Mouse (Mus musculus) right cerebral cortex, postnatal 4 days (tissue): ENCODE results near the gene Rsph14.

Source experiments
- DNase-seq: peaks from one replicate; pipeline ENCODE4 v3.0.0-alpha.2; 2022

Rsph14 gene

DNA sequence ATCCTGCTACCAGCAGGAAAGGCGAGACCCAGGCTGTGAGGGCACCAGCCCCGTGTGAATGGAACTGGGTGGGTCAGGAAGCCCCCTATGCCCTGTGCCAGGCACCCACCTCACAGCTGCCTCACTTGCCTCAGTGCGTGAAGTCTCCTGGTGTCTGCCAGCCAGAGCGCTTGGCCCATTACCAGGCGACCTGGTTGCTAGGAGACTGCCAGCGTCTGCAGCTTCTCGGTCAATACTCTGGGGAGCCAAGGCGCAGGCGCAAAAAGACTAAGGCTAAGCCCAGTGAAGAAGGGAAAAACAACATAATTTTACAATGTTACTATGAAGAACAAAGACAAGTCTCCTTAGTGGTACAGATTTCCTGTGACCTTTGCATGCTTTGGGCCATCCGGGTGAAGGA is at the start of gene Rsph14:
Rsph14 (minus strand) TSS at position 192 of the 400 bp plus-strand sequence.
- DNase-seq = peak; percentile 88

DNA sequence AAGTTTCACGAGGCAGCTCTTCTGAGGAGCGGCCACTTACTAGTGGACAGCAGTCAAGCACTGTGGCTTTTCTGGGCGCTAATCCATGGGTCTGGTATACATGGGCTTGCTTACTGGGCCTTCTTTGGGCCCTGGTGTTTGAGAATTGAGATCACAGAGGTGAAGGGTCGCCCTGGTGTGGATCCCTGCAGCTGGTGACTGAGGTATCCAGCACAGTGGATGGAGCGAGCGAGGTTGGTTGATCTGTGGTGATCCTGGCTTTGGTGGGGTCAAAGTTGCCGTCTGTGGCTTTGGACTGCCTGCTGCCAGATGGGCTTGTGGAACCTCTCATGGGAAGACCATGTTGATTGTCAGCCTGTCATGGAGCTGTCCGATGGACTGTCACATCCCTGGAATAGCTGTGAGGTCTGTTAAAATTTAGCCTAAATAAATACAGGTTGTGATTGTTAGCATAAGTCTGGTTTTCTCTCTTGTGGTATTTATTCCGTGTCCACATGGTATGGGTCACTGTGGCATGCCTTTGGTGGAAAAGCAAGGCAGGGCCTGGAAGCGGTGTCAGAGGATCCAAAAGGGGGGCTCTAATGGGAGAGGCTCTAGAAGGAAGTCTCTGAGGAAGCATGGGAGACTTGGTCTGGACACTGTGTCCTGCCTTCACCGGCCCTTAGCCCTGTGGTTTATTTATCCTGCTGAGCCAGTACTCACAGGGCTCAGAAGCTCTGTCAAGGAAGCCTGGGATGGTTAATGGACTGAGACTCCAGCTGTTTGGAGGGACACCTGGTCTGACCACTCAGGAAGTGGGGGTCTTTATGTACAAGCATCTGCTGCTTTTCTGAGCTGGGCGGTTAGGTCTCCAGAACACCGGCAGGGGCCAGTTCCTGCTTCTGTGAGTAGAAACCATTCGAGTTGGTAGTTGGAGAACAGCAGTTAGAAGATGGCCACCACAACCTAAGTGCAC is 46.1 kb upstream of the Rsph14 start:
- no peak for DNase-seq

- no peak for DNase-seq
These were observed 43.3 kb upstream of the Rsph14 start for GRCm38 (mm10) chr10:75075665-75076064.

GRCm38 (mm10) chr10:75070281-75070976 is 38.0 kb upstream of the Rsph14 start:
- DNase-seq = no peak

GRCm38 (mm10) chr10:75068624-75069328 is 36.4 kb upstream of the Rsph14 start:
- no peak for DNase-seq

DNA sequence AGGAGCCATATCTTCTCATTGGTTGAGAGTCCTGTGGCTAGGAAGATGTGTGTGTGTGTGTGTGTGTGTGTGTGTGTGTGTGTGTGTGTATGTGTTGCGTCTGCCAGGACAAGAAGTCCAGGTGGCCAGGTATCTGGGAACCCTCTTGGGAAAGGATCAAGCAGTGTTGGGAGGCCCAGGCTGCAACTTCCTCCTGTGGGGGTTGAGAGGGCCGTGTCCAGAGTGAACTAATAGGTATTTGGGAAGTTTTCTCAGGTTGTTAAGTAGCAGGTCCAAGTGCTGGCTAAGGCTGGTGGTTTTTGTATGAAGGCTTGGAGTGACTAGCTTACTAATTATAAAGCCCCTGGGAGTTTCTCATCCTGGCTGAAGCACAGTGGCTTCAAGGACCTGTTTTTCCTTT is 35.7 kb upstream of the Rsph14 start:
- DNase-seq = no peak

- DNase-seq = no peak
These were observed 35.1 kb upstream of the Rsph14 start for GRCm38 (mm10) chr10:75067446-75067845.

- no peak for DNase-seq
These were observed 33.3 kb upstream of the Rsph14 start for GRCm38 (mm10) chr10:75065691-75066090.

DNA sequence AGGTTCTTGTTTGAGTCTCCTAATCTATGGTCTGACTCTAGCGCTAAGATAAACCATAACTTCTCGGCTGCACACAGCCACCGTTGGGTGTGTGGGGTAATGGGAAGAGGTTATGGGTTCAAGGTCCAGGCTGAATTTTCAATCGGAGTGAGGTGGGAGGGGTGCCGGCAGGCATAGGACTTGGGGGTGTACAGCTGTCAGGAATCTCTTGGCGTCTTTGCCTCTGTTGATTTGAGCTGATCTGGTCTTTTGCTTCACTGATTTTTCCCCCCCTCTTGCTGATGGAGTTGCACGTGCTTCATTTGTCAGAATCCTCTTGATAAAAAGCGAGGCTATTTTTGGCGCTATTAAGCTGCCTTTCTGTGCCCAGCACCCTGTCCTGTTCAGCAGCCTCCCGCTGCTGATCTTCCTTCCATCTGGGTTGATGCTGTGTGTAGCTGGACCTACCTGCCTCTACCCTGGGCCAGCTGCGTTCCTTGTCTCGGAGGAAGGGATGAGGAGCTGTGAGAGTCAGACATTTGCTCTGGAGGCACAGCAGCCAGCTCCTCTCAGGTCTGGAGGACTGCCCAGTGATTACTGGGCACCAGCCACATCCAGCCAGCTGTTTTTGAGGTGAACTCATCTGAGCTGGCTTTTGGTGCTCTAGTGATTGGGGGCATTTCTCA is 31.0 kb upstream of the Rsph14 start:
- DNase-seq = no peak

- no peak for DNase-seq
These were observed 30.2 kb upstream of the Rsph14 start for GRCm38 (mm10) chr10:75062621-75063020.

DNA sequence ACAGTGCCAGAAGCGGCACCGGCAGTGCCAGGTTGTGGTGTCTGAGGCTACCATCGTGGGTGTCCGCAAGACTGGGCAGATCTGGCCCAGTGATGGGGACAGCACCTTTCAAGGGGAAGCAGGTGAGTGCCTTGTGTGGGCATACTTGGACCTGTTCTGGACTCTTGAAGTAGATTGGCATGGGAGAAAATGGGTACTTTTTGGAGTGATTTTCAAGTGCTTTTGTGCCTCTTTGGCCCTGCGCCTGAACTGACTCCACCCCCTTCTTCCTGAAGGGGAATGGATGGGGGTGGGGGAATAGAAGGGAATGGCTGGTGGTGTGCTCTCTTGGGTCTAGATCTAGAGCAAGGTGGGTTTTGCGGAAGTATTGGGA is 29.8 kb upstream of the Rsph14 start:
- DNase-seq = peak; percentile 46

GRCm38 (mm10) chr10:75061341-75062188 is 29.2 kb upstream of the Rsph14 start:
- DNase-seq = peak; percentile 36

DNA sequence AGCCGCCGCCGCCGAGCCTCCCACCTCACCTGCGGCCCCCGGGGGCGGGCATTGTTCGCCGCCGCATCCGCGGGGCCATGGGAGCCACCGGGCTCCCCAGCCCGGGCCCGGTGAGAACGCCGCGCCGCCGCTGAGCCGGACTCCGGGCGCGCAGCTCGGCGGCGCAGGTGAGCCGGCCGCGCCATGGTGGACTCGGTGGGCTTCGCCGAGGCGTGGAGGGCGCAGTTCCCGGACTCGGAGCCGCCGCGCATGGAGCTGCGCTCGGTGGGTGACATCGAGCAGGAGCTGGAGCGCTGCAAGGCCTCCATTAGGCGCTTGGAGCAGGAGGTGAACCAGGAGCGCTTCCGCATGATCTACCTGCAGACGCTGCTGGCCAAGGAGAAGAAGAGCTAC is 28.5 kb upstream of the Rsph14 start:
- peak; percentile 45 for DNase-seq

GRCm38 (mm10) chr10:75060217-75060842 is 27.9 kb upstream of the Rsph14 start, which contains the start of gene Bcr:
Bcr (plus strand) TSS chr10:75060592.
- DNase-seq = peak; percentile 81

- DNase-seq = peak; percentile 63
These were observed 27.0 kb upstream of the Rsph14 start for GRCm38 (mm10) chr10:75059396-75059795.

- no peak for DNase-seq
These were observed 26.5 kb upstream of the Rsph14 start for GRCm38 (mm10) chr10:75058761-75059395.

DNA sequence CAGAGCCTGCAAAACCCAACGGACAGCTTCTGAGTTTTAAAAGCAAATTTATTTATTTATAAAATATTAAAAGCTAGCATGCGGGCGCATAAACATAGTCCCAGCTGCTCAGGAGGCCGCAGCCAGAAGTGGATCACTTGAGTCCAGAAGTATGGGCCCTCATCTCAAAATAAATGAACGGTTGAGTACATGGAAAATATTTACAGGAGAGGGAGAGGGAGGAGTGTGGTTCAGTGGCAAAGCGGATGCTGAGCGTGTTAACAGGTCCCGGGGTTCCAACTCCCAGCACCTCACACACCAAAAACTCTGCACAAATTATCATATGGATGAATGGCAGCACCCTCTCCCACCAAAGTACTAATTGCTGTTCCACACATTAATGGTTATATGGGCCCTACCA is 25.9 kb upstream of the Rsph14 start:
- no peak for DNase-seq

GRCm38 (mm10) chr10:75056255-75056654 is 23.9 kb upstream of the Rsph14 start:
- no peak for DNase-seq

- DNase-seq = no peak
These were observed 23.3 kb upstream of the Rsph14 start for GRCm38 (mm10) chr10:75055672-75056071.

DNA sequence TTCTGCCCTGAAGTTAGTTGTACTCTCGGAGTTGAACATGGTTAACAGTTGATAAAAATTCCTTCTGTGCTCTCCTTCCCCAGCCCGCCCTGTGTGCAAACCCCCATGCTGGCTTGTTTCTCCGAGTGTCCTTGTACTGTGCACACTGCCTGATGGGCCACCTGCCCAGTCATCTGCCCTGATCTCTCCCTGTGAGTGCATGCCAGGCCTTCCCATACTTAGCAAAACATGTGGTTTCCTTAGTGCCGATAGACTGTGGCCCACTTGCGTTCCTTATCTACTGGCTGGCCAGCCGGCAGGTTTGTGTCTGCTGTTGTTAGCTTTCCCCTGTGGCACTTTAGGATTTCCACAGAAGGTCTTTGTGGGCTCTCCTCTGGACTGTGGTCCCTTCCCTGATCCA is 21.7 kb upstream of the Rsph14 start:
- DNase-seq = no peak

DNA sequence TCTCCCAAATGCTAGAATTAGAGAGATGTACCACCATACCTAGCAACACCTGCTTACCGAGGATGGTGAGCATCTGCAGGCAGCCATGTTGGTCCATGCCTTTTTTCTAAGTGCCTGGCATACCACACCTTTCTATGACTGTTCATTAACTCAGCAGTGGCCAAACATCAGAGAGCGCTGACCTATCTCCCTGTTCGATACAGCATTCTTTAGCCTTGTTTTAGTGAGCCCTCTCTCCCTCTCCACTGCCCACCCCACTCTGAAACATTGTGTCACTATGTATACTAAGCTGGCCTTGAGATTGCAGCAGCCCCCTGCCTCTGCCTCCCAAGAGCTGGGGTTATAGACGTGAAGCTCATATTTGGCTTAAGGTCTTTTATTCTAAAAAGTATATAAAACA is 21.3 kb upstream of the Rsph14 start:
- no peak for DNase-seq
